Mouse (Mus musculus) bone marrow macrophage, adult 2 months (primary cell): ENCODE results near the gene Nudt8.

Experiments
- CTCF ChIP-seq: IDR thresholded peaks from 2 replicates; pipeline ENCODE4 v1.5.1; 2012; ENCODE audit warnings: low read depth, mild to moderate bottlenecking, low read length, moderate library complexity
- POLR2A ChIP-seq: IDR thresholded peaks from 2 replicates; pipeline ENCODE4 v1.6.1; 2012; ENCODE audit warnings: mild to moderate bottlenecking, low read depth, low read length, borderline replicate concordance

- TF ChIP-seq CTCF (no peak), POLR2A (no peak)
These were observed 8.4 kb upstream of the Nudt8 start for GRCm38 (mm10) chr19:3991966-3992365.
